Mouse (Mus musculus): ENCODE results near the gene Hyal2. TPM values are rescaled to one million over a fixed set of nuclear protein-coding genes. Genes with fewer than 3 reads are reported as not detected.
A peak's percentile ranks its signal among the peaks of the same experiment; 100 is the strongest.

Gene Hyal2
- polyA plus RNA-seq, 1 experiment from 2014 or later, result 154 TPM

DNA sequence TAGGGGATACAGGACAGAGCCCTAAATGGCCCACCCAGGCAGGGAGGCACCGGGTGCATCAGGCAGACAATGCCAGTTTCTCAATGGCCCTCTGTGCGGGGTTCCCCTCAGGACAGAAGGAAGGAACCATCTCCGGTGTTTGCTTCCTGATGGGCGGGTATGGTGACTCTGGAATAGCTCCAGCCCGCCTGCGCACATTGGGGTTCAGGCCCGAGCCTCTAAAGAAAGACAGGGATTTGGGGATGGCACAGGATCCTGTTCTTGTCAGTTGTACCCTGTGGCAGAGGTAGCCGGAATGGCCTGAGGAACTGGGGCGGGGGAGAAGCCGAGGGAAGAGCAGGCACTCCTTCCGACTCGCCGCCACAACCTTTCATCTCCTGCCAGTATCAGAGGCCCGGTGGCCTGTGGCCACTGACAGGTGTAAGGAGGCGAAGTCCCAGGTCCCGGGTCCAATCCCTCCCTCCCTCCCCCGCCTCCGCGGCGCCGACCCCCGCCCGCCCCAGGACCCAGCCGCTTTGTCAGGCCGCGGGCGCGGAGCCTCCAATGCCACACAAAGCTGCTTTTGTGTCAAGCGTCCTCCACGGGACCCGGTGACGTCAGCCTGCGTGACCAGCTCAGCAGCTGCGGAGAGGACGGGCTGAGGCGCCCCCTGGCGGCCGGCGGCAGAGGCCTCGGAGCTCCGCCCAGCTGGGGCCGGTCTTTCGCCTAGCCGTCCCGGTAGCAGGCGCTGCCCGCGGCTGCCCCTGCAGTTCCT is 44.6 kb downstream of the Hyal2 start:
- H3K27me3 ChIP-seq (replicated peaks; ENCODE audit: low read depth, poor library complexity, severe bottlenecking), result peaks cover 3% of the 10 kb centered on the region; the same call in 1 of the 2 replicates
- peaks cover 69% of the 10 kb centered on the region for H3K4me1 ChIP-seq

GRCm38 (mm10) chr9:107612945-107613569 is 45.3 kb downstream of the Hyal2 start:
- no peaks in the 10 kb centered on the region for H3K9me3 ChIP-seq
- peak overlapping the region; percentile 59 for H3K4me3 ChIP-seq
- WGBS, result 15% methylated on average over 12 of the region's 12 CpGs
- H3K4me1 ChIP-seq, result peaks cover 62% of the 10 kb centered on the region
- H3K27me3 ChIP-seq (replicated peaks; ENCODE audit: low read depth, poor library complexity, severe bottlenecking), result peaks cover 2% of the 10 kb centered on the region; the same call in 1 of the 2 replicates
- DNase-seq (ENCODE audit: low spot score), result no peak
- peak overlapping the region; percentile 96 for H3K27ac ChIP-seq (replicated peaks)
- H3K36me3 ChIP-seq (replicated peaks), result peaks cover 46% of the 10 kb centered on the region

More for the DNA sequence above, 44.6 kb downstream of the Hyal2 start:
- Histone ChIP-seq H3K27ac (replicated peaks) (peak overlapping the region; percentile 96), H3K36me3 (replicated peaks) (peaks cover 39% of the 10 kb centered on the region), H3K4me3 (peak overlapping the region; percentile 59), H3K9me3 (no peaks in the 10 kb centered on the region)
- WGBS, result 3% methylated on average over 48 of the region's 48 CpGs
- peak; percentile 99 for DNase-seq (ENCODE audit: low spot score)

GRCm38 (mm10) chr9:107615035-107615434 is 47.3 kb downstream of the Hyal2 start:
- Histone ChIP-seq H3K9me3 (no peaks in the 10 kb centered on the region), H3K4me1 (peaks cover 42% of the 10 kb centered on the region), H3K36me3 (replicated peaks) (peaks cover 66% of the 10 kb centered on the region), H3K27me3 (replicated peaks; ENCODE audit: low read depth, poor library complexity, severe bottlenecking) (no peaks in the 10 kb centered on the region), H3K27ac (replicated peaks) (peak overlapping the region; percentile 26; the same call in 1 of the 2 replicates), H3K4me3 (peak overlapping the region; percentile 1; the same call in 1 of the 2 replicates)
- no peak for DNase-seq (ENCODE audit: low spot score)
- WGBS, result 65% methylated on average over 4 of the region's 4 CpGs

GRCm38 (mm10) chr9:107617461-107617860 is 49.7 kb downstream of the Hyal2 start:
- Histone ChIP-seq H3K27me3 (replicated peaks; ENCODE audit: low read depth, poor library complexity, severe bottlenecking) (no peaks in the 10 kb centered on the region), H3K4me3 (no peak overlapping the region), H3K27ac (replicated peaks) (no peak overlapping the region), H3K4me1 (peaks cover 24% of the 10 kb centered on the region), H3K9me3 (no peaks in the 10 kb centered on the region), H3K36me3 (replicated peaks) (peaks cover 80% of the 10 kb centered on the region)
- no peak for DNase-seq (ENCODE audit: low spot score)
- WGBS, result 83% methylated on average over 2 of the region's 2 CpGs

GRCm38 (mm10) chr9:107618098-107618497 is 50.4 kb downstream of the Hyal2 start:
- no peak overlapping the region for H3K27ac ChIP-seq (replicated peaks)
- H3K4me1 ChIP-seq, result peaks cover 17% of the 10 kb centered on the region
- H3K9me3 ChIP-seq, result no peaks in the 10 kb centered on the region
- no peaks in the 10 kb centered on the region for H3K27me3 ChIP-seq (replicated peaks; ENCODE audit: low read depth, poor library complexity, severe bottlenecking)
- H3K4me3 ChIP-seq, result no peak overlapping the region
- peaks cover 86% of the 10 kb centered on the region for H3K36me3 ChIP-seq (replicated peaks)
- WGBS, result 90% methylated on average over 6 of the region's 6 CpGs
- DNase-seq (ENCODE audit: low spot score), result no peak

DNA sequence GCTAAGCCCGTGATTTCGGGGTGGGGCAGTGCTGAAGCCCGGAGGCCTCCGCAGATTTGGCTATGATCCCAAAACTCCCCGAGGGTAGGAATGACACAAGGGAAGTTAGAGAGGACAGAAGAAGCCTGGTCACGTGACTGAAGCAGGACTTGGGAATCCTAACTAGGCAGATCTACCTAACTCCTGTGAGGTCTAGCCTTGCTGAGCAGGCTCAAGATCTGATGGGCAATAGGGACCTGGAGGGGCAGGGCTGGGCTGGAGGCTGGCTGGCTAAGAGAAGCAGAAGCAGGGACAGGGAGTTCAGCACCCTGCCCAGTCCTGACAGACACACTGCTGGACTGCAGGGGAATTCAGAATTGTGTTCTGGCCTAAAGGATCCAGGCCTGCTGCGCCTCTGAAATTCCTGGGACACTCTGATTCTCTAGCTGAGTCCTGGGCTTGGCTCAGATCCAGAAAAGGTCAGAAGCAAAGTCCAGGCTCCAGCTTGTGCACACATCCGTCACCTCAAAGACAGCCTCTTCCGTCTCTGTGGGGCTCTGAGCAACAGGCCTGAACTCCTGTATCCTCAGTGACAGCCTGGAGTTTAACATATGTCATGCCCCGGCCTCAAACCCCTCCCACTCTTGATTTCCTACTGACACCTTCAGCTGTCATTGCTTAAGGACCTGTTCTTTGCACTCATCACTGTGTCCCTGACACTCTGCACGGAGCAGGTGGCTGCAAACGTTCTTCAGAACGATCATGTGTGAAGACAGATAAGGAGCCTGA is 51.2 kb downstream of the Hyal2 start:
- H3K36me3 ChIP-seq (replicated peaks), result peaks cover 90% of the 10 kb centered on the region
- H3K27ac ChIP-seq (replicated peaks), result no peak overlapping the region; the same call in 1 of the 2 replicates

GRCm38 (mm10) chr9:107619546-107619879 is 51.8 kb downstream of the Hyal2 start:
- Histone ChIP-seq H3K27ac (replicated peaks) (no peak overlapping the region), H3K27me3 (replicated peaks; ENCODE audit: low read depth, poor library complexity, severe bottlenecking) (no peaks in the 10 kb centered on the region), H3K36me3 (replicated peaks) (peaks cover 90% of the 10 kb centered on the region), H3K9me3 (no peaks in the 10 kb centered on the region), H3K4me3 (no peak overlapping the region), H3K4me1 (peaks cover 8% of the 10 kb centered on the region)
- WGBS, result 89% methylated on average over 13 of the region's 13 CpGs
- DNase-seq (ENCODE audit: low spot score), result no peak

More for the DNA sequence above, 51.2 kb downstream of the Hyal2 start:
- no peaks in the 10 kb centered on the region for H3K27me3 ChIP-seq (replicated peaks; ENCODE audit: low read depth, poor library complexity, severe bottlenecking)
- 83% methylated on average over 13 of the region's 13 CpGs for WGBS
- H3K9me3 ChIP-seq, result no peaks in the 10 kb centered on the region
- H3K4me3 ChIP-seq, result no peak overlapping the region
- peaks cover 9% of the 10 kb centered on the region for H3K4me1 ChIP-seq
- DNase-seq (ENCODE audit: low spot score), result no peak

DNA sequence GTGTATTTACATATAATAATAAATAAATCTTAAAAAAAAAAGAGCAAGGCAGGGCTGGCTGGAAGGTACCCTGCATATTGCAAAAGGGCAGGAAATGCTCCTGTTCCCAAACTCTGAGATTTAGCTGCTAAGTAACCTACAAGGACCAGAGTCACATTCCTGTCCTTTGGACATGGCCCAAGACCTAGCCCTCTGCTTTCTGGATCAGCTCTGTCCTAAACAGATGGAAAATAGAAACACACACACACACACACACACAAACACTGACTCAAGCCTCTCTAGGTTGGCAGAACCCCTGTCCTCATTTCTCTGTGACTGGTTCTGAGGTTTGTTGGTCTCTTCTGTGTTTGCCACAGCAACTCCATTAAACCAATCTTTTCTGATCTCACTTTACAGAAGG is 53.2 kb downstream of the Hyal2 start:
- DNase-seq (ENCODE audit: low spot score), result no peak
- Histone ChIP-seq H3K27ac (replicated peaks) (no peak overlapping the region), H3K4me1 (peaks cover 15% of the 10 kb centered on the region), H3K36me3 (replicated peaks) (peaks cover 90% of the 10 kb centered on the region), H3K9me3 (no peaks in the 10 kb centered on the region), H3K4me3 (no peak overlapping the region), H3K27me3 (replicated peaks; ENCODE audit: low read depth, poor library complexity, severe bottlenecking) (no peaks in the 10 kb centered on the region)

Other genes starting within 250 kb of the Hyal2 start
- 10.7 and 11.6 TPM in 2 replicates for gene Hemk1, start 229.6 kb upstream of the Hyal2 start, polyA plus RNA-seq (2016; fragmentation: Nextera tagmentation; extraction: Ambion mirVana)
- gene 6430571L13Rik, start 227.3 kb upstream of the Hyal2 start, polyA plus RNA-seq (2016; fragmentation: Nextera tagmentation; extraction: Ambion mirVana), result 0.83 and 0.95 TPM in 2 replicates
- 0.45 and 0.50 TPM in 2 replicates for gene Cacna2d2, start 168.3 kb upstream of the Hyal2 start, polyA plus RNA-seq (2016; fragmentation: Nextera tagmentation; extraction: Ambion mirVana)
- 37.9 and 39.3 TPM in 2 replicates for gene Tmem115, start 34.0 kb upstream of the Hyal2 start, polyA plus RNA-seq (2016; fragmentation: Nextera tagmentation; extraction: Ambion mirVana)
- 16.4 and 16.7 TPM in 2 replicates for gene Cyb561d2, start 25.8 kb upstream of the Hyal2 start, polyA plus RNA-seq (2016; fragmentation: Nextera tagmentation; extraction: Ambion mirVana)
- 35.2 and 39.4 TPM in 2 replicates for gene Nprl2, start 25.7 kb upstream of the Hyal2 start, polyA plus RNA-seq (2016; fragmentation: Nextera tagmentation; extraction: Ambion mirVana)
- gene Zmynd10, start 20.6 kb upstream of the Hyal2 start, polyA plus RNA-seq (2016; fragmentation: Nextera tagmentation; extraction: Ambion mirVana), result 0.97 and 1.2 TPM in 2 replicates
- 45.3 and 46.5 TPM in 2 replicates for gene Rassf1, start 16.4 kb upstream of the Hyal2 start, polyA plus RNA-seq (2016; fragmentation: Nextera tagmentation; extraction: Ambion mirVana)
- 63.4 and 67.3 TPM in 2 replicates for gene Tusc2, start 4.7 kb upstream of the Hyal2 start, polyA plus RNA-seq (2016; fragmentation: Nextera tagmentation; extraction: Ambion mirVana)
- gene Hyal1, start 9.0 kb downstream of the Hyal2 start, polyA plus RNA-seq (2016; fragmentation: Nextera tagmentation; extraction: Ambion mirVana), result 8.4 and 9.1 TPM in 2 replicates
- gene Naa80, start 10.9 kb downstream of the Hyal2 start, polyA plus RNA-seq (2016; fragmentation: Nextera tagmentation; extraction: Ambion mirVana), result 18.9 and 20.3 TPM in 2 replicates
- 0.48 and 0.96 TPM in 2 replicates for gene Hyal3, start 12.9 kb downstream of the Hyal2 start, polyA plus RNA-seq (2016; fragmentation: Nextera tagmentation; extraction: Ambion mirVana)
- gene Ifrd2, start 19.7 kb downstream of the Hyal2 start, polyA plus RNA-seq (2016; fragmentation: Nextera tagmentation; extraction: Ambion mirVana), result 59.7 and 72.1 TPM in 2 replicates
- gene Sema3b, start 41.3 kb downstream of the Hyal2 start, polyA plus RNA-seq (2016; fragmentation: Nextera tagmentation; extraction: Ambion mirVana), result 2.7 TPM in 2 replicates
- 334 and 363 TPM in 2 replicates for gene Gnai2, start 67.4 kb downstream of the Hyal2 start, polyA plus RNA-seq (2016; fragmentation: Nextera tagmentation; extraction: Ambion mirVana)
- gene Slc38a3, start 101.6 kb downstream of the Hyal2 start, polyA plus RNA-seq (2016; fragmentation: Nextera tagmentation; extraction: Ambion mirVana), result 5.6 and 6.6 TPM in 2 replicates
- gene Gnat1, start 111.8 kb downstream of the Hyal2 start, polyA plus RNA-seq (2016; fragmentation: Nextera tagmentation; extraction: Ambion mirVana), result 3.4 and 4.3 TPM in 2 replicates
- gene Sema3f, start 142.5 kb downstream of the Hyal2 start, polyA plus RNA-seq (2016; fragmentation: Nextera tagmentation; extraction: Ambion mirVana), result 13.2 and 21.4 TPM in 2 replicates
- gene Rbm5, start 203.1 kb downstream of the Hyal2 start, polyA plus RNA-seq (2016; fragmentation: Nextera tagmentation; extraction: Ambion mirVana), result 200 and 206 TPM in 2 replicates